Mouse (Mus musculus): Measurements from ENCODE around the gene Gsap. TPM values are rescaled to one million over a fixed set of nuclear protein-coding genes. Genes with fewer than 3 reads are reported as not detected.

Gene Gsap
- 1 to 10 TPM; 4.7 to 4.9 TPM for total RNA-seq (2021)
- long read RNA-seq, experiment 1, transcript Gsap-201 (31 exons, 3,745 nt), result major isoform, 5 of 7 reads
- long read RNA-seq, experiment 1, partial matches to known transcripts, result 0 of 7 reads
- long read RNA-seq, experiment 1, other reads (novel, unspliced or antisense), result 2 of 7 reads
- long read RNA-seq, experiment 2, partial matches to known transcripts, result 2 of 9 reads
- long read RNA-seq, experiment 2, other reads (novel, unspliced or antisense), result 3 of 9 reads

DNA sequence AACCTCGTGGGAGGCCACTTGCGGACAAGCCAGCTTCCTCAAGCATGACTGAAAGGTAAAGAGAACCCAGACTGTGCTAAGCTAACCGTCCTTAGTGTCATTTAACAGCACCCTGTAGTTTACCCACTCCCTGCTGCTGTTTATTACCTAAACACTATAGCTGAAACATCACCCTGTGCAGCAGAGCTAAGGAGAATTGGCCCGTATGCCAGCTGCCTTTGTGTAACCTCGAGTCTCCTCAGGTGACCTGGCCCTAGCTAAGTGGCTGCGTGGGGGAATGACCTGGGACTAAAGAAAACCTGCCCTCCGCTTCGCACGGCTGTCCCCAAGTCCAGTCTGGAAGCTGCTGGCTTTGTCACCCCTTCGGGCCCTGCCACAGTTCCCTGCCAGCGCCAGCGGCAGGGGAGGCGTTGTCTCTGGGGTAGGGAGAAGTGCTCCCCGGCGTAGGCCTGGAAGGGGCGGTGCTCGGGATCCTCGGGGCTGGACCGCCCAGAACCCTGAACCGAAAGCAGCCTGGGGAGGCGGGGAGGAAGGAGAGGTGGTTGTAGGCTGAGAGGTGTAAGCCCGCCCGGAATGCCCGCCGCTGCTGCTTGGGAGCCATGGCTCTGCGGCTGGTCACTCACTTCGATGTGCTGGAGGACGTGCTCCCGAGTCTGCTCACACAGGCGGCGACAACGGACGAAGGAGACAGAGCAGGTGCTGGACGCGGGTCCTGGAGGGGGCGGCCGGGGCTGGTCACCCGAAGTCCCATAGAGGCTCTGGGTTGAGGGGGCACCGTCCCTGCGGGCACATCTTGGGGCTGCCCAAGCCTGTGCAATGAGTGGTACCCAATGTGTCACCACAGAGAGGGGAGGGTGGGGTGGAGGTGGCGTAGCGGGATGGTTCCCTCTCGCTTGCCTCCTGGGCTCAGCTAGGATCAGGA, at the start of gene Gsap:
TSS of gene Gsap (plus strand) at position 492 of the 922 bp plus-strand sequence.
- intact Hi-C loops (cut with DNase I), result no loop called here
- peak; percentile 74 to 76 for DNase-seq

DNA sequence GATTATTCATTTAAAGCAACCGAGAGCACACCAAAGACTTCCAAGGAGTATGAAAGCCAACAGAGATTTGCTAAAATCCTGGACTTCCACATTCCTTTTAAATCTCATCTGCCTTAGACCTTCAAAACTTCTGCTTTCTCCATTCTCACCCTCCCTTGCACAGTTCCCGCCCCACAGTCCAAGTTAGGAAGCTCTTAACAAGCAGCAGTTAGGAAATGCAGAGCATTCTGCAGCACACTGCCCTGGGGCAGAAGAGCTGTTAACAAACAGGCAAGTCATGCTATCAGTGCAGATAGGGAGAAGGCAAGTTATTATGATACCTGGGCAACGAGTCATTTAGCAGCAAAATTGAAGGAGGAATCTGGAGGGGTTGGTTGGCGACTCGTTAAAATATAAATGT, 49.5 kb upstream of the Gsap start:
- no peak for DNase-seq
- intact Hi-C loops (cut with DNase I), result no loop called here

DNA sequence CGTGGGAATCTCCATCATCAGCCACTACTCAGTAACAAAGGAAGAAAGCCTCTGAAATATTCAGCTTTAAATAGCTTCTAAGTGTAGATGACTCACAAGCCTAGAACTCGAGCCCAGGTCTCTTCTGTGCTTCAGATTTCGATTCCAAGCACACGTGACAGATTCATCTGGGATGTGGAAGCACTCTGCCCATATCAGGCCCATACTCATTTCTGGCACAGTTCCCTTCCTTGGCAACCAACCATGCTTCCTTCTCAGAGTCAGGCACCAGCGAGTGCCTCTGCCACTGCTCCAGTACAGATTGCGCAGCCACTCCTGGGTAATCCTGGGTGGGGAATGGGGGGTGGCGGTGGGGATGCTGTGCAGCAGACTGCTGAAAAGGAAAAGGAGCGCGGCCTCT, 46.5 kb upstream of the Gsap start:
- DNase-seq, result peak; percentile 73 to 81
- intact Hi-C loops (cut with DNase I), result no loop called here

DNA sequence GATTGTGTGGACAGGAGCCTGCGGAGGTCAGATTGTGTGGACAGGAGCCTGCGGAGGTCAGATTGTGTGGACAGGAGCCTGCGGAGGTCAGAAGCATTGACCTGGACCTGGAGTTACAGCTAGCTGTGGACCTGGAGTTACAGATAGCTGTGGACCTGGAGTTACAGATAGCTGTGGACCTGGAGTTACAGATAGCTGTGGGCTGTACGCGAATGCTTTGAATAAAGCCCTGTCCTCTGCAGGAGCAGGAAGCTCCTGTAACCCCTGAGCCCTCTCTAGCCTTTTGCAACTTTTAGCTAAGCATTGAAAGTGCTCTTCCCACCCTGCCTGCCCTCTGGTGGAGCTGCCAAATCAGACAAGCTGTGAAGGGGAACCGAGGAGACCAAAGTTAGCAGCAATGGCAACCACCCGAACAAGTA, 44.9 kb upstream of the Gsap start:
- intact Hi-C loops (cut with DNase I), result loop anchor here (5.0 kb wide), 3 partner anchors 84 to 224 kb away; partner anchors contain the start of gene Ptpn12
- DNase-seq, result peak; percentile 45 to 48

DNA sequence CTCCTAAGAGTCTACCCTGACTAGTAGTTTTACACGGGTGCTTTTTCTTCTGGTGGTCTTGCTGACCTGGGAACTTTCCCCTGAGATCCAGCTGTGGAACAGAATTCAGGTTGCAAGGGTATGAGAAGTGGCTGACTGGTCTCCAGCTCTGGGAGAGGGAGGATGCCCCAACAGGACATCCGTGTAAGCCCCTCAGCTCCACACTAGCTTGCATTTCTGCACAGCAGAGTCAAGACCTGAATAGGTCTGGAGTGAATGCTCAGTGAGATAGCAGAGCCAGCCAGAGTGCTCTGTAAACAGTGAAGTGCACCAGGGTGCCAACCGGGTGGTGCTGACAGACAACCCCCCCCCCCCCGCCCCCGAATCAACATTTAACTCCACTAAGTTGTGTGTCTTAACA, 44.4 kb upstream of the Gsap start:
- intact Hi-C loops (cut with DNase I), result loop anchor here (5.0 kb wide), 3 partner anchors 84 to 224 kb away; partner anchors contain the start of gene Ptpn12
- no peak for DNase-seq

DNA sequence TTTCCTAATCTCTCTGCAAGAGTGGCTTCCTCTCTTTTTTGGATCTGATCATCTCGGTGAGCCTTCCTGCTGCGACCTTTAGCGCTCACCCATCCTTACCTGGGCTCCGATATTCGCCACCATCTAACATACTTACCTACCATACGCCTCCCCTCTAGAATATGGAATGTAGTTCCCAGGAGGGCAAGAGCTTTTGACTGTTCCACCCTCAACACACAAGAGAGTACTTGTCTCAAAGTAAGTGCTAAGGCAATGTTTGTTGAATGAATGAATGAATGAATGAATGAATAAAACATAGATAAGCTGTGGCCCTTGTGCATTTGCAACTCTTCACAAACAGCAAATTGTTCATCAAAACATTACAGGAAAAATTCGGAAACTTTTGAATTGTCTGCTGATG, 43.0 kb upstream of the Gsap start:
- no peak for DNase-seq
- intact Hi-C loops (cut with DNase I), result loop anchor here (5.0 kb wide), 3 partner anchors 86 to 226 kb away; partner anchors contain the start of gene Ptpn12

DNA sequence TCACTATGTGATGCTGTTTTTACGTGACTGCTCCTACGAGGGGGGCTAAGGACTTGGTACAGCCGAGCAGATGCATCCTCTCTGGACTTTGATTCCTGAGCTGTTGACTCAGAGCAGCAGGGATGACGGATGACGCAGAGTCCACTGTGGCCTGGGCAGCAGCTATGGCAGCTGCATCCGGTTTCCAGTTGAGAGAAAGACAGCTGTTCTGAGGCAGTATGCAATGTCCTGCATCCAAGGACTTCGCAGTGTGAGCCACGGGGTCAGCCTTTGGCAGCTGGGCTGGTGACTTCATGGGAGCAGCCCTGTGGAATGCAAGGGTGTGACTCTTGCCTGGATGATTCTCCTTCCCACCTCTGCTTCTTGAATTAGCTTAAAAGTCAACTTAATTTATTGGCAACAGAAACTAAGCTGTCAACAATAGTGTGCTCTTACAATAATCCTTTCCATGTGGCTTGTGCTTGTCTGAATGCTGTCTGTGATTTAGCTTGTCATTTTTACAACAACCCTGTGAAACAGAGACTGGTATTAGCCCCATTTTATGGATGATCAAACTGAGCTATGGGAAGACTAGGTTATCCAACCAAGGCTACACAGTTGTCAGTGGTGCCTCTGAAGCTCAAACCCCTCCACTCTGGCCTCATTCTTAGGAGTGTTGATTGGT, 41.4 kb upstream of the Gsap start:
- intact Hi-C loops (cut with DNase I), result loop anchor here (5.0 kb wide), 4 partner anchors 87 to 227 kb away; partner anchors contain the start of gene Ptpn12
- peak; percentile 73 to 79 for DNase-seq

DNA sequence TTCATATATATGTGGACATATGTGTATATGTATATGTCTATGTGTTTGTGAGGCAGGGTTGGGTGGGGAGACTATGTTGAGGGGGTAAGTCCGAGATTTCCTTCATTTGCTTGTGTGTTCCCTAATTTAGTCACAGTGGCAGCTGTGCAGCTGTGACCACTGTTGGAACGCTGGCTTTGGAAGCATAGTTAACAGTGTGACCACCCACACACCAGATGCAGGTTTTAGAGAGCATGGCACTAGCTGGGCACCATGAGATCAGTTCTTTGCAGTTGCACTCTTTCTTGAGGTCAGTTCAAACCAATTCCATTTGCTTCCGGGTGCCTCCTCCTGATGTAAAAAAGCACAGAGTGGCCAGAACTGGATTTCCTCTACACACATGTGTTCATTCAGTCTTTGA, 37.7 kb upstream of the Gsap start:
- intact Hi-C loops (cut with DNase I), result loop anchor here (5.0 kb wide), 1 partner anchor 109 kb away; no protein-coding TSS in a partner anchor
- no peak for DNase-seq

DNA sequence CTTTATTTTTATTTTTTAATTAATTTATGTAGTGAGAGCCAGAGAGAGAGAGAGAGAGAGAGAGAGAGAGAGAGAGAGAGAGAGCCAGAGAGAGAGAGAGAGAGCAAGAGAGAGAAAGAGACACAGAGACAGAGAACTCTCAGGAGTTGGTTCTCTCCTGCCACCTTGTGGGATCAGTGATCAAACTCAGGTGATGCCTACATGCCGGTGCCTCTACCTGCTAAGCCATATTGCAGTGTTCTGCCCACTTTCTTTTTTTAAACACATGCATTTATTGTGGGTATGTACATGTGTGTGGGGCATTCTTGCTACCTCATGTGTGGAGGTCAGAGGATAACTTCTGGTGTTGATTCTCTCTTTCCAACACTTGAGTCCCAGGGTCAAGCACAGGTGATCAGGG, 32.4 kb upstream of the Gsap start:
- intact Hi-C loops (cut with DNase I), result no loop called here
- no peak for DNase-seq

DNA sequence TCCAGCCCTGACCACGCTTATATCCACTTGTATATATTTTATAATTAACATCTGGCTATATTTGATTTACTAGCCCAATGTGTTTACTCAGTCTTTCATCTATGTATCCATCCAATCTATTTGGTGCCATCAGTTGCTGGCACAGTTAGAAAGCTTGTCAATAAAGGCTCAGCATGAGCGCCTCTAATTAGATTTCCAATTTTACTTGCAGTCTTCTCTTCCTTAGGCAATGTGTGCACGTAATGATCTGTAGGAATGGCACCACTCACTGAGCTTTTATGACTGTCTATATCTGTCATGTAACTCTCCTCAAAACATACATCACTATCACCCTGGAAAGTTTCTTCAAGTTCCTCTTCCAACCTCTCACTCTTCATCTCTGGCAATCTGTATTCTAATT, 29.3 kb upstream of the Gsap start:
- intact Hi-C loops (cut with DNase I), result no loop called here
- no peak for DNase-seq

DNA sequence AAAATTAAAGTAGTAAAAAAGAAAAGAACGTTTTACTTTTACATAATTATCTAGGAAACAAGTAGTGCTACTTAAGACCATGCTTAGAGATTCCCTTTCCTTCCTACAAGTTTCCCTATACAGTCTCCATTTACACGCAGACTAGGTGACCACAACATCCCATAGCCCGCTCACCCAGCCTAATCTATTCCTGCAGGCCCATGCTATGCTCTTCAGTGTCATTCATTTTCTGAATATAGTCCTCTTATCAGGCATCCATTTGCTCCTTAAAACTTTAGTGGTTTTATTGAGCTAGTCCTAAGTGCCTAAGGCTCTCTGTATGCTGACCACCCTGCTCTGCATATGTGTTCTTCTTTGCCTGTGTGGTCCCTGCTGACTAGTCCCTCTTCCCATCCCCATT, 26.5 kb upstream of the Gsap start:
- no peak for DNase-seq
- intact Hi-C loops (cut with DNase I), result no loop called here

DNA sequence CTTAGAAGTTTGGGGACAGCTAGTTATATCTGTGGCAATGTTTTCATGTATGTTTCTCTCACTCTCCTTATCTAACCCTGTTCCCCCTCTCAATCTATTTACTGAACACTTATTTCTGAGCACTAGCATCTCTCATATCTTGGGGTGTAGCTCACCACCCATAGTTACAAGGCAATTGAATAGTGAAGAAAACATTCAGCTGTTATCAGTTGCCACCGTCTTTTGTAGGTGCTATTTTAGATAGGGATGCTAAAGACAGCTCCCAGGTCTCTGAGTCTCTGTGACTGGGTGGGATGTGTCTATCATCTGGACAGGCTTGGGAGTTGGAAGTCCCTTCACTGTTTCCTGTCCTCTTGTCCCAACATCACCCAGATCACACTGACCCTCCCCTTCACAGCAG, 25.3 kb upstream of the Gsap start:
- intact Hi-C loops (cut with DNase I), result no loop called here
- no peak for DNase-seq

DNA sequence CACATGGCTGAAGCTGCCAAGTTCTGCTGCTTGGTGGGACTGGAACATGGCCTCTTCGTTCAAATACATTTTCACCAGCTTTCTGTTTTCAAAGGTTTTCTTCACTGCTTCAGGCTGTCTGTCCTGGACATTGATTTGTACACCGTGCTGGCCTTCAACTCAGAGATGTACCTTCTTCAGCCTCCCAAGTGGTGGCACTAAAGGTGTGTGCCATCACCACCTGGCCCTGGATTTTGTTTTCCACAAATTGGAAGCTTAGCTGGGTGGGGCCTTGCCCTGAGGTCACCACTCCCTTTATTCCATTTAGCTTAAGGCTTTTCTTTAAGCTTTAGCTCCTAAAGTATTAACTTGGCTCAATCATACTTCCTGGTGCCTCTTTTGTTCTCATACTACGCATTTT, 22.6 kb upstream of the Gsap start:
- DNase-seq, result no peak
- intact Hi-C loops (cut with DNase I), result no loop called here

DNA sequence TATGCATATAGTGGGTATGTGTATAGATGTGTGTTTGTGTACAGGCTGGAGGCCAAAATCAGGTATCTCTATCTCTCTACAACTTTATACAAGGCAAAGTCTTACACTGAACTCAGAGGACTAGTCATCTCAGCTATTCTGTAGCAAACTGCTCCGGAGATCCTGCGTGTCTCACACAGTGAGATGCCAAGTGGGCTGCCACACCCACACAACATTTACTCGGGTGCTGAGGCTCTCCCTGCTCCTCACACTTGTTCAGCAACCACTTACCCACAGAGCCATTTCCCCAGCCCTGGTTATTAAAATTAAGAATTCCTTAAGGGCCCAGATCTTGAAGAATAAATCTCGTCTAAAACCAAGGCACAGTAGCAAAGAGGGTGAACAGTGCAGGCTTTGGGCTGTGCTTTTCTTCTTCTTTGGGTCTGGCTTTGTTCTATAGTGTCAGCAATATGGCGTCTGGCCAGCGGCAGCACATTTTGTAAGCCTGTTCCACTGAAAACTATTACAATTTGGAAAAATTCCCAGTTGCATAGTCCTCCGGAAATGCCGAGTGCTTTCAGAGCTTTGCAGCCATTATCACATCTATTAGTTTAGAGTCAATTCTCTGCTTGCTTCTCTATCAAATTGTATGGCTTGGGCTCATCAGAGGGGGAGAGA, 17.2 kb upstream of the Gsap start:
- intact Hi-C loops (cut with DNase I), result no loop called here
- peak; percentile 45 to 51 for DNase-seq

DNA sequence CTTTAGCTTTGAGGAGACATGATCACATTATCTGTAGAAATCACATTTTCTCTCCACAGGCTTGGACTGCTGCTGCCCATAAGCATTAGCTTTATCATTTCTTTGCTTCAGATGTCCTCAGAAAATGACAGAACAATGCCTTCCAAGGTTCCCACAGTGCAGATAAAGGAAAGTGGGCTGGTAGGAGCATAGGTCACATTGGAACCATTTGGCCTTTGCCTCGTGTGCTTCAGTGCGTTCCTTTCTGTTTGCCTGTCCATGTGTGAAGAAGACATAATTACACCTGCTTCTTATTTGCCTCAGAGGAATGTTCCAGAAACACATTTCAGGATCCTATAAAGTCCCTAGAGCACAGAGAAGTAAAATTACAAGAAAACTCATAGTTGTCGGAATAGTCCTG, 16.7 kb upstream of the Gsap start:
- intact Hi-C loops (cut with DNase I), result no loop called here
- DNase-seq, result no peak

DNA sequence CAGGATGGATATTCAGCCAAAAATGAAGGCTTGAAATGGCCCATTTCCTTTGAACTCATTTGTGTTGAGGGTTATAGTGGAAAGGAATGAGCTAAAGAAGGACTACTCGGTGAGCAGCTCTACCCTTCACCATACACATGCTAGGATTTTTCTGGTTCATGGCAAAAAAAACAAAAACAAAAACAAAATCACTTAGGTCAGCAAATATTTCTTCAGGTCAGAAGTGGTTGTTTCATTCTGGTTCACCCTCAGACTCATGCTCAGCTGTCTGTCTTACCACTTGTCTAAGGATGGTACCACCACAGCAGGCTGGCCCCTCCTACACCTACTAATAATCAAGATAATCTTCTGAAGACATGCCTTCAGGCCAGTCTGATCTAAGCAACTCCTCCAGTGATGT, 16.2 kb upstream of the Gsap start:
- intact Hi-C loops (cut with DNase I), result no loop called here

DNA sequence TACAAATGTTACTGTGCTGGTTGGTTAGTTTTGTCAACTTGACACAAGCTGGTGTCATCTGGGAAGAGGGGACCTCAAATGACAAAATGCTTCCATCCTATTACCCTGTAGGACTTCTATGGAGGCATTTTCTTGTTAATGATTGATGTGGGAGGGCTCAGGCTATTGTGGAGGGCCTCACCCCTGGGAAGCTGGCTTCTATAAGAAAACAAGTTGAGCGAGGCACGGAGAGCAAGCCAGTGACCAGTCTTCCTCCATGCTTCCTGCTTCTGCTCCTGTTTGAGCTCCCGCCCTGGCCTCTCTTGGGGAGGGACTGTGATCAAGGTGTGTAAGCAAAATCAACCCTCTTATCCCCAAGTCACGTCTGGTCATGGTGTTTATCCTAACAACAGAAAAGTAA, 15.6 kb upstream of the Gsap start:
- intact Hi-C loops (cut with DNase I), result no loop called here
- DNase-seq, result no peak

More for the DNA sequence above, 16.2 kb upstream of the Gsap start:
- DNase-seq, result no peak

DNA sequence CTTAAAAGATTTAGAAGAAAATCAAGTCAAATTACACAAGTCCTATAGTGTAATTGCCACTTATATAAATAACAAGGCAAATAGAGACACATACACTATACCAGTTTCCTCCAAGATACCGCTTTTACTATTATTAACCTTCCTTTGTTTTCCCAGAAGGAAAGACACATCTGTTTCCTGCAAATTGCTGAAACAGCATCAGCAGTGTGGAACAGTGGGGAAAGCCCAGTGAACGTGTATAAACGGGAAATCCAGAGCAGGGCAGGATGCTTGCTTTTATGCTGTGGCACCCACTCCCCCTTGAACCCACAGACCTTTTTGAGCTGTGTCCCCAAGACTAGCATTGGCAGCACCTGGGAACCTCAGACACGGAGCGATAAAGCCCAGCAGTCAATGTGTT, 15.2 kb upstream of the Gsap start:
- no peak for DNase-seq

DNA sequence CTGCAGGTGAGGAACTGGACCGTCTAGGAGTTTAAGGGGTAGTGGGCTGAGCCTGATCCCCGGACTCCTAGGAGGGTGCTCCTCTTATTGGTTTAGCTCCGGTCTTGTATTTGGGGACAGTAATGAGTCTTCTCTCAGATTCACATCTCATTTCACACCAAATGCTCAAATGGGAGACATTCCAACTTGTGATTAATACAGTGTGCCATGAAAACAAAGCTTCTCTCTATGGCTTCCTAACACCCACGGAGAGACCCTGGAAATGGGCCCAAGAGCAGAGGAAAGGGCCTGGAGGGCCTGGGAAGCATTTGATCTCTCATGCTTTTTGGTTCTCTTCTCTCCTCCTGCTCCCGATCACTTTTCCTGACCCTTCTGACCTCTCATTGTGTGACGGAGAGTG, 14.7 kb upstream of the Gsap start:
- DNase-seq, result no peak
- intact Hi-C loops (cut with DNase I), result no loop called here

More for the DNA sequence above, 15.2 kb upstream of the Gsap start:
- intact Hi-C loops (cut with DNase I), result no loop called here

DNA sequence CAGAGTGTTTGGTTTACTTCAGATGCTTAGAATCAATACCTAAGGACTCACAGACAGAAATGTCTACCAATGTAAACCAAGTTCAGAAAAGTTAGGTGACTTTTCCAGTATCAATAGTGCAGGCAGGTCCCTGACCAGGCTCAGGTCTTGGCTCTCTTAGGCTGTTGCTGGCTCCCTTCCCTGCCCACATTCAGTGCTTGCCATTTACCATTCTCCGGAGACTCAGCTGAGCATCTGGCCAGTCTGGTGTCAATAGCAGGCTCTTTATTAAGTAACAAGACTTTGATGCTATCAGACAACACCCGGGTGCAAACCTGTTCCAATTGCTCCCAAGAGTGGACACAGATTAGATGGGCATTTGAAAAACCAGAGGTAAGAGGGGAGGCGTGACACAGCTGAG, 13.7 kb upstream of the Gsap start:
- intact Hi-C loops (cut with DNase I), result no loop called here
- no peak for DNase-seq

Measured in heart, postnatal 14 days (tissue).